Mouse (Mus musculus) liver, embryonic 14.5 days (tissue): ENCODE results near the gene Nfia. TPM values are rescaled to one million over a fixed set of nuclear protein-coding genes. Genes with fewer than 3 reads are reported as not detected.

ENCODE experiments used
- ATAC-seq: fragments of 200-750 bp; cut with Nextera tagmentation; 2 replicates; pipeline ENCODE4 v1.8.0; 2017; ENCODE audit warnings: moderate number of reproducible peaks, mild to moderate bottlenecking, moderate library complexity; ENCODE audit not compliant: insufficient read depth
- DNase-seq, 3 experiments: peaks; one replicate each; pipeline ENCODE4 v3.0.0-alpha.2; 2012 to 2013; ENCODE audit warnings: low read depth in 3 of 3, low spot score in 3 of 3
- H3K27ac ChIP-seq: fragments of 300-500 bp; sonication (generic); 2 replicates; pipeline ENCODE4 v1.5.1; 2014; ENCODE audit warnings: moderate library complexity, mild to moderate bottlenecking, control low read depth, inconsistent platforms
- H3K27me3 ChIP-seq: fragments of 300-500 bp; sonication (generic); 2 replicates; pipeline ENCODE4 v1.6.1; 2014; ENCODE audit warnings: mild to moderate bottlenecking, low read length, moderate library complexity; ENCODE audit not compliant: control insufficient read depth, insufficient read depth
- H3K36me3 ChIP-seq: fragments of 300-500 bp; sonication (generic); replicated peaks from 2 replicates; pipeline ENCODE4 v1.6.1; 2014; ENCODE audit warnings: low read depth; ENCODE audit not compliant: control insufficient read depth, insufficient read depth
- H3K4me1 ChIP-seq, 2 experiments: fragments of 200-500 bp in 1 of 2; fragments of 300-500 bp in 1 of 2; sonication (generic) in 1 of 2; replicated peaks; 2 replicates each; pipeline ENCODE4 v1.6.1; 2012 to 2014; ENCODE audit warnings: antibody characterized with exemption in 1 of 2, inconsistent platforms in 1 of 2, low read length in 1 of 2; ENCODE audit not compliant: control insufficient read depth in 2 of 2, insufficient read depth in 2 of 2
- H3K4me2 ChIP-seq: fragments of 300-500 bp; sonication (generic); 2 replicates; pipeline ENCODE4 v1.6.1; 2014; ENCODE audit warnings: low read depth, mild to moderate bottlenecking, control low read depth, moderate library complexity
- H3K4me3 ChIP-seq, 2 experiments: fragments of 200-500 bp in 1 of 2; fragments of 300-500 bp in 1 of 2; sonication (generic) in 1 of 2; 2 replicates each; pipeline ENCODE4 v1.5.1; 2012 to 2014; ENCODE audit warnings: low read depth in 2 of 2, low read length in 2 of 2, mild to moderate bottlenecking in 2 of 2, control low read depth in 1 of 2, inconsistent platforms in 1 of 2, moderate library complexity in 1 of 2; ENCODE audit not compliant: insufficient read depth in 1 of 2
- H3K9ac ChIP-seq: fragments of 300-500 bp; sonication (generic); replicated peaks from 2 replicates; pipeline ENCODE4 v1.6.1; 2014; ENCODE audit warnings: mild to moderate bottlenecking, control low read depth, moderate library complexity
- H3K9me3 ChIP-seq: fragments of 300-500 bp; sonication (generic); 2 replicates; pipeline ENCODE4 v1.6.1; 2016; ENCODE audit warnings: low read length, mixed read lengths; ENCODE audit not compliant: control insufficient read depth
- CTCF ChIP-seq: IDR thresholded peaks from 2 replicates; pipeline ENCODE4 v1.5.1; 2016; ENCODE audit warnings: antibody characterized with exemption, low read depth, control low read depth
- EP300 ChIP-seq: IDR thresholded peaks from 2 replicates; pipeline ENCODE4 v1.6.1; 2016; ENCODE audit warnings: antibody characterized with exemption, low read depth
- WGBS: fragments of 180-500 bp; shearing (Covaris S2); extraction: QIAGEN DNeasy Blood & Tissue Kit; methylation state at CpG from one replicate; pipeline ENCODE4 v1.1.7; 2014; ENCODE audit not compliant: insufficient replicate concordance; 5-methylcytosine and 5-hydroxymethylcytosine counted together
- polyA plus RNA-seq, 2 experiments: library from polyadenylated mRNA; depleted of rRNA in 1 of 2; stranded (reverse) in 1 of 2; unstranded in 1 of 2; fragments of >200 nt; fragmentation: Nextera tagmentation in 1 of 2; extraction: Ambion mirVana in 1 of 2; gene quantifications; 2 replicates each; pipeline versions ENCODE4 v1.2.1 to v1.2.3; 2012 to 2014

Gene Nfia
- polyA plus RNA-seq, 2 experiments = 1.0 to 2.6 TPM

- no peak for ATAC-seq
- peaks cover 0 to 13% of the 10 kb centered on the region in 2 experiments; a peak in 2 of 4 replicates for H3K4me1 ChIP-seq
- TF ChIP-seq CTCF (no peak), EP300 (no peak)
- H3K4me3 ChIP-seq = no peak overlapping the region
- no peak overlapping the region for H3K4me2 ChIP-seq
- H3K27ac ChIP-seq = no peak overlapping the region
- H3K9ac ChIP-seq = no peak overlapping the region
- no peak for DNase-seq
- H3K36me3 ChIP-seq = no peaks in the 10 kb centered on the region
- 76% methylated on average over 5 of the region's 5 CpGs for WGBS
- no peaks in the 10 kb centered on the region for H3K27me3 ChIP-seq
- H3K9me3 ChIP-seq = no peaks in the 10 kb centered on the region
Observed at GRCm38 (mm10) chr4:97924414-97924813, 151.9 kb downstream of the Nfia start.

- no peak overlapping the region for H3K27ac ChIP-seq
- H3K4me1 ChIP-seq = peaks cover 0 to 13% of the 10 kb centered on the region in 2 experiments; a peak in 2 of 4 replicates
- no peak overlapping the region for H3K4me2 ChIP-seq
- TF ChIP-seq CTCF (no peak), EP300 (no peak)
- DNase-seq (no peak), ATAC-seq (no peak)
- no peaks in the 10 kb centered on the region for H3K36me3 ChIP-seq
- WGBS = 74% methylated on average over 3 of the region's 3 CpGs
- H3K27me3 ChIP-seq = no peaks in the 10 kb centered on the region
- H3K4me3 ChIP-seq = no peak overlapping the region
- no peak overlapping the region for H3K9ac ChIP-seq
- H3K9me3 ChIP-seq = no peaks in the 10 kb centered on the region
Observed at GRCm38 (mm10) chr4:97924855-97925254, 152.3 kb downstream of the Nfia start.

- Histone ChIP-seq H3K4me2 (no peak overlapping the region), H3K27ac (no peak overlapping the region), H3K27me3 (no peaks in the 10 kb centered on the region), H3K4me3 (no peak overlapping the region), H3K36me3 (no peaks in the 10 kb centered on the region), H3K4me1 (peaks cover 0 to 11% of the 10 kb centered on the region in 2 experiments; a peak in 2 of 4 replicates), H3K9ac (no peak overlapping the region), H3K9me3 (no peaks in the 10 kb centered on the region)
- 69% methylated on average over 4 of the region's 4 CpGs for WGBS
- TF ChIP-seq EP300 = no peak
- no peak for TF ChIP-seq CTCF
- DNase-seq (no peak), ATAC-seq (no peak)
Observed at GRCm38 (mm10) chr4:97925644-97926043, 153.1 kb downstream of the Nfia start.

GRCm38 (mm10) chr4:97926607-97927308 is 154.2 kb downstream of the Nfia start:
- ATAC-seq = no peak

GRCm38 (mm10) chr4:97927309-97927656 is 154.7 kb downstream of the Nfia start:
- ATAC-seq (no peak), DNase-seq (no peak)
- H3K4me2 ChIP-seq = no peak overlapping the region
- no peak overlapping the region for H3K27ac ChIP-seq
- no peaks in the 10 kb centered on the region for H3K36me3 ChIP-seq
- WGBS = 51% methylated on average over 3 of the region's 3 CpGs
- peaks cover 0 to 8% of the 10 kb centered on the region in 2 experiments; a peak in 2 of 4 replicates for H3K4me1 ChIP-seq
- no peaks in the 10 kb centered on the region for H3K27me3 ChIP-seq
- no peaks in the 10 kb centered on the region for H3K9me3 ChIP-seq
- no peak overlapping the region for H3K4me3 ChIP-seq
- TF ChIP-seq CTCF = no peak
- TF ChIP-seq EP300 = no peak
- H3K9ac ChIP-seq = no peak overlapping the region

More at GRCm38 (mm10) chr4:97926607-97927308, 154.2 kb downstream of the Nfia start:
- Histone ChIP-seq H3K4me3 (no peak overlapping the region), H3K9me3 (no peaks in the 10 kb centered on the region), H3K4me1 (peaks cover 0 to 8% of the 10 kb centered on the region in 2 experiments; a peak in 2 of 4 replicates), H3K27ac (no peak overlapping the region), H3K27me3 (no peaks in the 10 kb centered on the region), H3K4me2 (no peak overlapping the region), H3K36me3 (no peaks in the 10 kb centered on the region), H3K9ac (no peak overlapping the region)
- TF ChIP-seq CTCF (no peak), EP300 (no peak)
- 51% methylated on average over 5 of the region's 5 CpGs for WGBS
- DNase-seq = no peak
